Mouse (Mus musculus) heart, postnatal 4 days (tissue): ENCODE results near the gene Krt31. TPM values are rescaled to one million over a fixed set of nuclear protein-coding genes. Genes with fewer than 3 reads are reported as not detected.

Source experiments
- DNase-seq: peaks from one replicate; pipeline ENCODE4 v3.0.0; 2021
- total RNA-seq, 2 experiments: library from RNA; stranded (reverse); gene quantifications; 2 replicates each; pipeline ENCODE4 v1.2.3; 2021

The Krt31 gene
- not detected for total RNA-seq

DNA sequence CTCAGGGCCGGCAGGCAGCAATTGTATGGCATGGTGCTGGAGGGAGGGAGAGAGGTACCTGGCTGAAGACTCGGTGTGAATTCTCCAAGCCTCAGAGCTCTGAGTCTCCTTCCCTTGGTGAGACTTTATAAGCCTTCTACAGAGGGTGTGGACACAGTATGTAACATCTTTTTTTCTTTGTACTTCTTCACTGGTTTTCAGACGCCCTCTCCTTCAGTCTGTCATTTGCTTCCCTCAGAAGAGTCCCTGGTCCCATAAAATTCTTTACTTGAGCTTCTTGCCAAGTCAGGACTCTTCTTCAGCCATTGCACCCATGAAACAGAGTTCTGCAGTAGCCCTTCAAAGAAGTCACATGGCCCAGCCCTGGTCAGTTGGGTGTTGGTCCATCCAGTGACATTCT is at the start of gene Krt31:
Gene Krt31 (minus strand): TSS at position 101 of the 400 bp plus-strand sequence.
- DNase-seq: no peak

DNA sequence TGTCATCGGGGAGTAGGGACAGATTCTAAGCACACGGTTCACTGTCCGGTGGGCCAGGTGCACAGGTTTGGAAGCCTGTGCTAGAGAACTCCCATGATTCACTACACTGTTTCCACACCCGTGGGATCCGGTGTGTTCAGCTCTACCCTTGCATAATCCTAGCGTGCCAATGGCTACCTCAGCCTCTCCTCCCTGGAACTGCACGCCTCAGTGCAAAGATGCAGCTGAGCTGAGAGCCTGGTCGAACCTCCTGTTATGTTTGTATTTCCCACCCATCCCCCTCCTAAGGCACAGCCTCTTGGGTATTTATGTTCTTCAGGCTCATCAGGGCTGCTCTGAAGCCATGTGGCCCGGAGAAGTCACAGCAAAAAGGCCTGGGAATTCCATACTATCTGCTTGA is 47.5 kb upstream of the Krt31 start:
- DNase-seq: no peak

DNA sequence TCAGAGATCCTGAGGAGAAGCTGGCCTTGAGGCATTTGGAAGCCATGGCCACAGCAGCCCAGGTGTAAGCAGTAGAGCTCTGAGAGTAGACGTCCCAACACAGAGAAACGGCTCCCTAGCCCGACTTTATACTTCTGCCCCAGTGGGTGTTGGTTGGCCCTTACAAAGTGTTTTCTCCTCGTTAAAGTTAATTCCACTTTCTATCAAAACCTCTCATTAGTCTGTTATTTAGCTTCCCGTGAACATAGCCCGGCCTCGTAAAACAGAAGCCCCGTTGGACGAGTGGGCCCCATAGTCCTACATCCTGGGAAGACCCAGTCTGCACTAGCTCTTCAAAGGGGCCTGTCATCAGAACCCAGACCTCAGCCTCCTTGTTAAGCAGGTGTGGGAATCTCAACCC is 45.8 kb upstream of the Krt31 start, which contains the start of gene Krt35:
Gene Krt35 (minus strand): TSS at position 101 of the 400 bp plus-strand sequence.
- no peak for DNase-seq

DNA sequence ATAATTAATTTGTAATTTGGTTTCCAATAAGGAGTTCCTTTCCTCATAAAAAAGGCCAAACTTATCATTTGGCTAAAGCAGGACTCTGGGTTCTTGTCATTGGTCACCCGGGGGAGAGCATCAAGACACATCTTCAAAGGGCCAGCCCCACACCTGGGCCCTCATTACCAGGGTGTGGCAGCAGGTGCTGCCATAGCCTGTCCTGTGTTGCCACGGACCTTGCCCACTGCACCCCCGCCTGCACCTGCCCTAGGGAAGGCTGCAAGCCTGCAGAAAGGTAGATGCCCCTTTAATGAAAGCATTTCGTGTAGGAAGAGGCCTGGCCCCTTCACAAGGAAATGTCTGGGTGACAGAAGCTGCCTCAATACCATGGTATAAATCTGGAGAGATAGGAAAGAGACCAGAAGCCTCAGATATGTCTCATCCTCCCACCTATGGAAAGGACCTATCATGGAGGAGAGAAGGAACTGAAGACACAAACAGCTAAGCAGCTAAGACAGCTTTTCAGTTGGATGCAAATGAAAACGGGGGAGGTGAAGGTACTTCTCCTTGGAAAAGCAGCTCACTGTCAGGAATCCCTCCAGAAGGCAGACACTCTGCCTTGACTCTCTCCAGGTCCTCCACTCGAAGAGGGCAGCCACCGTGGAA is 38.2 kb upstream of the Krt31 start:
- no peak for DNase-seq

DNA sequence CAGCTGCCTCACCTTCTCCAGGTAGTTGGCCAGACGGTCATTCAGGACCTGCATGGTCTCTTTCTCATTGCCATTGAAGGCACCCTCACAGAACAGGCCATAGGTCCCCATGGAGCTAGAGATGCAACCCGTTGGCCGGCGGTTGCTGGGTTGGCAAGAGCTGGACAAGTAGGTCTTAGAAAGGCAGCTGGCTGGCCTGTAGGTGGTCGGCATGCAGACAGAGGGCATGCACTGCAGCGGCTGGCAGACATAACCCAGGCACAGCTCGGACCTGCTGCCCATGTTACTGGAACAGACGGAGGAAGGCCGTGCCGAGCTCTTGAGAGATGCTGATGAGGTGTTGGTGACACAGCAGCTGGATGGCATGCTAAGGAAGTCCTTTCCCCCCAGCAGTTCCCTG is 37.5 kb upstream of the Krt31 start, which contains the start of gene Krt32:
Gene Krt32 (minus strand): TSS at position 366 of the 400 bp plus-strand sequence.
- DNase-seq: no peak

DNA sequence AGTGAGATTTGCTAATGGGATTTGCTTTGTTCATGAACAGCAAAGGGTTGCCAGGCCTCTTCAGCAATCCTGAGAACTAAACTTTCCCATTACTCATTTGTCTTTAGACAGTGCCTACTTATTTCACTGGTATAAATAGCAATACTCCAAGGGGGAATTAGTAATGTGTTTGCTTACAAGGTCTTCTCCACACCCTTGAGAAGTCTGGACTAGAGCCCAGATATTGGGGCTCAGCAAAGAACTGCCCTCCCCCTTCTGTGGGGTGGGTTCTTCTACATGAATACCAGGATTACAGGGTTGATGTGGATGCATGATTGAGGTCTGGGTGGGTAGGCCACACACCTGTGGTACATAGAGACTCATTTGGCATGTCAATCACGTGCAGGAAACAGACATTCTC is 23.5 kb upstream of the Krt31 start:
- no peak for DNase-seq

DNA sequence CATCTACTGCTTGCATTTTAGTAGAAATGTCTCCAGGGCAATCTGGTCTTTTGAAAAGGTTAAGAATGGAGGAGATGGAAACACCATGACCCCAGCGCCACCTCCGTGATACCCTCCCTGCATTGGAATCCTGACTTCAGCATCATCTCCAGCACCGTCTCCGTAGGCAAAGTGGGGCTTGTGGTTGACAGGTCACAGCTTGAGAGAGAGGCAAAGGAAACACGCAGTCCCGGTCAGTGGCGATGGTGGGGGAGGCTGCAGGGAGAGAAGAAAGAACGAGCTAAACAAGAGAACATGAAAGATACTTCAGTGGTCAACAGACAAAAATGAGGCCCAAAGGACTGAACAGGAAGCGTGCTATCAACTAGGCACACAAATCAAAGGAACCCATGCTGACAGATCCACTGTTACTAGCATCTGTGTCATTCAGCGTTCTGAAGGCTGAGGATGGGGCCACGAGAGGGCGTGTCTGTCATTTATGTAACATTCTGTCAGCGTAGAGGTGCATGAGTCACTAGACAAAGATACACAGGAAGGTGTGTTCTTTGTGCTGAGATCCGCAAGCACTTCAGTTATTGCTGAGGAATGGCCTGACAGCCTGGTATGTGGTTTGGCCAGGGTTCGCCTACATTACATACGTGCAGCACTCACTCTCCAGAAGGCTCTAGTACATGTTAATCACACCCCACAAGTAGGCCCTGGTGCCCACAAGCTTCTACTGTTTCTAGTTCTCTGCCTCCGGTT is 17.1 kb upstream of the Krt31 start:
- no peak for DNase-seq

DNA sequence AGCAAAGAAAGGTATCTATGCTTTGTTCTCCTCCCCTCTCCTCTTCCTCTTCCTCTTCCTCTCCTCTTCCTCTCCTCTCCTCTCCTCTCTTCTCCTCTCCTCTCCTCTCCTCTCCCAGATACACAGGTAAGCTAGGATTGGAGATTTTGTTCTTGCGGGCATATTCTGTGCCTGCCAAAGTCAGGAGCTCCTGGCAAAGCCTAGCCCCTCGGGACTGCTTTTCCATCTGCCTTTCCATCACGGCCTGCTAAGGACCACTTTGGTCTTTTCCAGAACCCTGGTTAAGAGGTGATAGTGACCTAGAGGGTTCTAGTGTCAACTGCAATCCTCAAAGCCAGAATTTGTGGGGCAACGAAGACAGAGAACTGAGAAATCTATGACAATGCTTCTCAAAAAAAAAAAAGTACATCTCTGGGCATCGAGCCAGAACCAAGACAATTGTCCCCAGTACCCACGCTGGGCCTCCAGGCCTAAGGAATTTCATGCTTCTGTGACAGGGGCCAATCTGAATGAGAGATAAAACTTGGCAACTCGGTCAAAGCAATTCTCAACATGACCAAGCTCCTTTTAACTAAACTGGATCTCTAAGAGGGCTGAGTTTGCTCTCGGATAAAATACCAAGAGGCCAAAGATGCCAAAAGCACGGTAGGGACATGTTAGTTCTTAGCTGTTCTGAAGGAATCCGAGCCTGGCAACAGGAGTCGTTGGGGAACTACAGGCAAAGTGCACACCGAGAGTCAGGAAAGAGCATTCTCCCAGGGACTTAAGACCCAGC is 16.1 kb upstream of the Krt31 start:
- DNase-seq: no peak

DNA sequence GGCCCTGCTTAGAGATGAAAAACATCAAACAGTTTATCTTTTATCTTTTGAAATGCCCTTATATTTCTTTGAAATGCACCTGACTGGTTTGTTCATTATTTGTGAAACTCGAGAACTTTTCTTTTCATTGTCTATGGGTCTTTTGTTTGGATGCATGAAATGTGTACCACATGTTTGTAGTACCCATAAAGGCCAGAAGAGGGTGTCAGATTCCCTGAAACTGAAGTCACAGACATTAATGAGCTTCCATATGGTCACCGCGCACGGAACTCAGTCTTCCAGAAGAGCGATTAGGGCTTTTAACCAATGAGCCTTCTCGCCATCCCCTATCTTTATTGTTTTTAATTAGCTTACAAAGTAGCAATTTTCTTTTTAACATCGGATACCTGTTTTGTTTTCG is 8.5 kb upstream of the Krt31 start:
- no peak for DNase-seq

DNA sequence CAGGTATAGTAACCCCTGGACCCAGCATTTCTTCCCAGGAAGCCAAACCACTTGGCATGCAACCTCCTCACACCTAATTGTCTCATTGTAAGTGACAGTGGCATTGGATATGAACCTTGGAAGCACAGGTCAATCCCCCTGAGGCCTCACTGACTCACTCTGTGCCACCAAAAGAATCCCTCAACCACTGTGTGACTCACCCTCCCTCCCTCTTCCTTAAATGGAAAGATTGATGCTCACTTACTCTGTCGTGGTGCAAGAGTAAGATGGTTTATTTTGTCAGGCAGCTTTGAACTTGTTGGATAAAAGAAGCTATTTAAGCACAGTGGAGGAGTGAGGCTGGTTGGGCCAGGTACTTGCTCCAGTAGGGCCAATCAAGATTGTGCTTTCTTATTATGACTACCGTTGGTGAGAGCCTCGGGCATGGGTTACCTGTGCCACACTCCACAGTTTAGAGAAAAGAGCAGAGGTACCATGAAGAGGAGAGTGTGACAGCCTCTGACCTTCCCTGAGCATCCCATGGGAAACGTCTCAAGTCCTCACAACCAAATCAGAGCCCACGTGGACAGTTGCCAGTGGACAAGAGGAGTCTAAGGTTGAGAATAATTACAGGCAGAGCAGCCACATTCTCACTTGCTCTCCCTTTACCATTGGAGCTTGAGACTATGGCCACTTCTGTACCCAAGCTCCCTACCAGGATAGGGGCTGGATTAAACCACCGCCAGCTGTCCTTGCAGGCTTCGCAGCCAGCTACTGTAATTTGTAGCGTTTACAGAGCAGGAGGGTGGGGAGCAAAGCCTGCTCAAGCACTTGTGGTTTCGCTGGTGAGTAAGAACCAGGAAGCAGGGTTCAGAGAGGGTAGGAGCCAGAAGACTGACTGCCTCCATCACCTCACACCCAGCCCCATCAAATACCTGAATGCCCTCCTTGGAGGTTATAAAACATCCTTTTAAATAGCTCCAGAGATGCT is 5.6 kb upstream of the Krt31 start:
- DNase-seq: no peak

DNA sequence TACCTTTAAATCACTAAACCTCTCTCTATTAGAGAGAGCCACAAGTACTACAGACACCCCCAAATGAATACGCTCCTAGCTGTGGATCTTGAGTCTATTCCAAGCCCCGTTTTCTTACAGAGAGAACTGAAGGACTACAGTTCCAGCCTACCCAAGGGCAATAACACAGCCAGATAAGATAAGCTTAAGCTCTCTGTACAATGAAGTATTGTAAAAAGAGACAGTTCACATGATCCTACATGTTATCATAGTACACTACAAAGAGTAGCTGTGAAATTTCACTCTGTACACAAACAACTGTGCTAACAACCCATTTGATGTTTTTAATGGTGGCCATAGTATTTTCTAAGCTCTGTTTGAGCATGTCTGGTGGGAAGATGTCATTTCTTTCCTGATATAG is 3.2 kb downstream of the Krt31 start:
- no peak for DNase-seq

DNA sequence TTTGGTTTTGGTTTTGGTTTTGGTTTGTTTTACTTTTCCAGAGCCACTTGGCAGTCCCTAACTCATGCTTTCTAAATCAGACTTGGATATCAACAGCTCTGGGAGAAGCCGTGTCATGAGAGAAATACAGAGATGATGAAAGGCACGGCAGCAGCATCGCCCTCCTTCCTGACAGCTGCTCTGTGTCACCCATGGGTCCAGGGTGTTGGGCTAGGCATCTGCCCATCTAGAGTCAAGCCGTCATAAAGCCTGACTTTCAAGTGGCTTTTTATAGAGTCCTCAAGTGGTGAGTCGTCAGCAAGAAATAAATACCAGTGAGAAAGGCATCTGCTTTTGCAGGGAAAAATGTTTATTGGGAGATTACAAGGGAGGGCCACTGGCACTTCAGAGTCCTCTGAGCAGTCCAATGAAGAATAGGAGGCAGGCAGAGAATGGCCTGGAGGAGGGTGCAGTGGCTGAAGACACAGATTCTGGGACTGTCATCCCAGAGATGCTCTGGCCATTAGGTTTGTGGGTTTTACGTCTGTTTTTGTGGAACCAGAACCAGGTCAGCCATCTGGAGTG is 4.0 kb downstream of the Krt31 start:
- no peak for DNase-seq

DNA sequence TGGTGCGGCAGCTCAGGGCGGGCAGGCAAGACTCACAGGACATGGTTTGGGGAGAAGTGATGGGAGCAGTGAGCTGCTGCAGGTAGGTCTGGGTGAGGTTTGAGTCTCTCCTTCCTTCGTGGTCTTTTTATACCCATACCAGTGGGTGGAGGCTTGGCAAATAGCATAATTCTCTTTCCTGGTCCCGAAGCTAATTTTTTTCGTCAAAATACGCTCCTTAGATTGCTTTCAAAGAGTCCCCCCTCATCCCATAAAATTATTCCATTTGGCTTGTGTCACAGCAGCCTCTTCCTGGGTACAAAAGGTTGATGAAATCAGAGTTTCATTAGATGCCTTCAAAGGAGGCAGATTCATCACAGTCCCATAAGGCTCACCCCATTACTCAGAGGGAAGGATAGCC is 8.9 kb downstream of the Krt31 start, which contains the start of gene Krt34:
Gene Krt34 (minus strand): TSS at position 101 of the 400 bp plus-strand sequence.
- DNase-seq: no peak

DNA sequence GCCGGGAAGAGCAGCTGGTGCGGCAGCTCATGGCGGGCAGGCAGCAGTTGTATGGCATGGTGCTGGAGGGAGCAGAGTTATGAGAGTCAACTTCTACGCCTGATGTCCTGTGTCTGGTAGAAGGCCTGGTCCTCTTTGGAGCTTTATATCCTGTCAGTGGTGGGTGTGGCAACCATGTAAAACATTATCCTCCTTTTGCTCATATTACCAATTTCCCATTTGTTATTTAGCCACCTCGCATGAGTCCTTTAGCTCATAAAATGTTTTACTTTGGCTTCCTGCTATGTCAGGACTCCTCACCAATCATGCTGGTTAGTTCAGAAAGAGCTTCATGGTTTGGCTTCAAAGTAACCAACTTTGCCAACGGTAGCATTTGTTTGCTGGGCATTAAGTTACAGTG is 20.6 kb downstream of the Krt31 start, which contains the start of gene Krt33b:
Gene Krt33b (minus strand): TSS at position 101 of the 400 bp plus-strand sequence.
- DNase-seq: no peak

DNA sequence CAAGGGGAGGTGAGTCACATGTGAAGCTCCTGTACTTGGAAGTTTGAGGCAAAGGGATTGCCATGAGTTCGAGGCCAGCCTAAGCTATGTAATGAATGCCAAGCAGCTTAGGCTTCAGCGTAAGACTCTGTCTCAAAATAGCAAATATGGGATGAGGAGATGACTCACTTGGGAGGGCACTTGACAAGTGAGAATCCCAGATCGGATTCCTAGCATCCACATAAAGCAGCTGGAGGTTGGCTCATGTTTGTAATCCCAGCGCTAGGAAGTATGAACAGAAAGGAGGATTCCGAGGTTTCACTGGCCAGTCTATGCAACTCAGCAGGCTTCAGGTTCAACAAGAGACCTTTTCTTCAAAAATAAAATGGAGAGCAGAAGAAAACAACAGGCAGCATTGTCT is 28.9 kb downstream of the Krt31 start:
- no peak for DNase-seq

DNA sequence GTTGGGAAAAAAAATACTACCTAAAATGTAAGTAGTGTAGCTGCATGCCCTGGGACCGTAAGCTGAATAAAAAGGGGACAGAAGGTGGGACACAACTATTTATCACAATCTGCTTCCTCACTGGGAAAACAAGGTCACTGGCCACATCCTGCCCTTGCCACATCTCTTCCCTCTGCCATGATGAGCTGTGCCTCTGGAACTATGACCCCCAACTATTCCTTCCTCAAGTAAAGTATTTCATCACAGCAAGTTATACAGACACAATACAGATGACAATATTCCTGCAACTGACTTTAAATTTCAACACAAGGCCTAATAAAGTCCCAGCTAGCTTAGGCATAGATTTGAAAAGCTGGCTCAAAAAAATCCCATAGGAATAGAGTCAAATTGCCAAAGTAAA is 30.9 kb downstream of the Krt31 start:
- DNase-seq: no peak

DNA sequence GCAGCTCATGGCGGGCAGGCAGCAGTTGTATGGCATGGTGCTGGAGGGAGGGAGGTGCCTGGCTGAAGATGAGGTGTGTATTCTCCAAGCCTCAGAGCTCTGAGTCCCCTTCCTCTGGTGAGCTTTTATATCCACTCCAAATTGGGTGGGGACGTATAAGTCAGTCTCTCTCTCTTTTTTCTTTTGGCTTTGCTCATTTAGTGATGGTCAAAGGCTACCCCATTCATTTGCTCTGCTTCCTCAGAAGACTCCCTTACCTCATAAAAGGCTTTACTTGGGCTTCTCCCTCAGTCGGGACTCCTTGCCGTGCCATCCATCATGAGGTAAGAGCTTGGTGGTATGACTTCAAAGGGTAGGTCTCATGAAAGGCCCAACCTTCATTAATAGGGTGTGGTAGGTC is 34.2 kb downstream of the Krt31 start, which contains the start of gene Krt33a:
Gene Krt33a (minus strand): TSS at position 101 of the 400 bp plus-strand sequence.
- no peak for DNase-seq

DNA sequence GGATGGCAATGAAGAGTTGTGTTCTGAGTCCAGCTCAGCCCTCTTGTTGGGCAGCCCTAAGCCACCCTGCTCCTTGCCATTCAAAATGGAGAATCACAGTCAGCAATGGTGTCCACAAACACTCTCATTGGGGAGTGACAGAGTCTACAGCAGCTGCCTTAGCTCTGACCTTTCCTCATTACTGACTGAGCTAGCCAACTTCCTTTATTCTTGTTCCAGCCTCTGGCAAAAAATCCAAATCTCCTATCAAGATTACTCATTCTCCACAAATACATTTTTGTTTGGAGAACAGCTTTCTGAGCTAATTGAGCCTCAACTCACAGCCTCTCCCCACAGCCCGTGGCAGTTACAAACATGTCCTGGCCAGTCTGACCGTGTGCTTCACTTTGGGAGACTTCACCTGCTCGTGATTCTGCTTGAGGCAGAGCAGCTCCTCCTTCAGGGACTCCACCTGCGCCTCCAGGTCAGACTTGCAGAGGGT is 36.6 kb downstream of the Krt31 start:
- DNase-seq: no peak

DNA sequence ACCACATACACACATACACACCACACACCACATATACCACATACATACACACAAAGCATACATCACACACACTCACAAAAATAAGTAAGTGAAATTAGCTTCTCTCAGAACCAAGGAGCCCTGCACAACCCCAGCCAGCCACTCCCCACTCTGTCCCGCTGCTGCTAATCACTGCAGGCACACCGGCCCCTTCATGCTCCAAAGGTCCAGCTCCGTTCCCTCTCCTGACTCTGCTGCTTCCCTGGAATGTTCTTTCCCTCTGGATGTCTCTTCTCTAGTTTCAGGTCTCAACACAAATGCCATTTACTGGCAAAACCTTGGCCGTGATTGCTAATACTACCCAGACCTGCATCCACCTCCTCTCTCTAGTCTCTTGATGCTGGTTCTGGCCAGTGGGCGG is 39.7 kb downstream of the Krt31 start:
- DNase-seq: no peak

DNA sequence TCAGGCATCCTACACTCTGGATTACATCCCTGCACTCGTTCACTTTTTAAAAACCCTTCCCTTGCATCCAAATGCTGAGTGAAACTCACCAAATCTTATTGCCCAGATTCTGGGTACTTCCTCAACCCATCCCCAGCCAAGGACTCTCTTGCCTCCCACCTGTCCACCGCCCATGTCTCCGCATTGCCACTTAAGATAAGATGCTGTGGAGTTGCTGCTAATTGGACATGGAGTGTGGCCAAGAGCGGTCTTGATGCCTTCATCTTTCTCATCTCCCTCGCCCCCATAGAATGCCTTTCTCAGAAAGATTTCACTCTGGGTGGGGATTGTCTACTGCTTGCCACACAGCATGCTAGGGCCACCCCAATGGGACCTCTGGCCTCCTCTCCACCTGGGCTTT is 42.0 kb downstream of the Krt31 start:
- no peak for DNase-seq

DNA sequence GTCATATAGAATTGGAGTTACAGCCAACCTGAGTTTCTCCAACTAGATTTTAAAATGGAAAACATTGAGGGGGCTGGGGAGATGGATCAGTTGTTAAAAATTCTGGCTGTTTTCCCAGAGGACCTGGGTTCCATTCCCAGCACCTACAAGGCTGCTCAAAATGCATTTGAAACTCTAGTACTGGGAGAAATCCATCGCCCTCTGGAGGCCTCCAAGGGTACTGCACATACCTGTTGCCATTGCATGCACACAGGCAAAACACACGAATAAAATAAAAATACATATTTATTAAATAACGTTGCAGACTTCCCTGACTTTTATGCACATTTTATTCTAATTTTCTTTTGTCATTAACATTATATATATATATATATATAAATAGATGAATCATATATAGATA is 43.7 kb downstream of the Krt31 start:
- no peak for DNase-seq
